Mouse (Mus musculus) layer of hippocampus, adult 18-20 months (tissue): ENCODE data around the gene Eif2a. TPM values are rescaled to one million over a fixed set of nuclear protein-coding genes. Genes with fewer than 3 reads are reported as not detected.

Source experiments
- DNase-seq, 2 experiments: peaks; one replicate each; pipeline ENCODE4 v3.0.0; 2022; ENCODE audit warnings: low spot score in 2 of 2
- long read RNA-seq: library from polyadenylated mRNA; stranded (forward); transcript quantifications from one replicate; pipeline ENCODE4 v2.0.0, GENCODE M21; 2021
- total RNA-seq, 2 experiments: library from RNA; stranded (reverse); gene quantifications; 2 replicates each; pipeline ENCODE4 v1.2.3; 2021

The Eif2a gene
- 10 to 100 TPM; 44.1 to 48.3 TPM for total RNA-seq
- long read RNA-seq, transcript Eif2a-201 (14 exons, 2,299 nt), result major isoform, 25 of 46 reads
- long read RNA-seq, transcript Eif2a-207 (13 exons, 1,945 nt), result minor isoform, 7 of 46 reads
- long read RNA-seq, partial matches to known transcripts, result 6 of 46 reads
- long read RNA-seq, other reads (novel, unspliced or antisense), result 8 of 46 reads

- peak; percentile 99 for DNase-seq
Measured at GRCm38 (mm10) chr3:58525652-58526407, at the start of gene Eif2a, which contains the start of gene Serp1. TSS of gene Eif2a (plus strand) at chr3:58525821. TSS of gene Serp1 (minus strand) at chr3:58525892.

- DNase-seq, result no peak
Measured at GRCm38 (mm10) chr3:58478755-58479455, 46.7 kb upstream of the Eif2a start.

- no peak for DNase-seq
Measured at GRCm38 (mm10) chr3:58485883-58486282, 39.7 kb upstream of the Eif2a start.

- no peak for DNase-seq
Measured at GRCm38 (mm10) chr3:58487121-58487520, 38.5 kb upstream of the Eif2a start.

- no peak for DNase-seq
Measured at GRCm38 (mm10) chr3:58487999-58488775, 37.4 kb upstream of the Eif2a start.

- DNase-seq, result peak; percentile 24 to 59
Measured at GRCm38 (mm10) chr3:58490787-58491186, 34.8 kb upstream of the Eif2a start.

- peak; percentile 7 to 71 for DNase-seq
Measured at GRCm38 (mm10) chr3:58493621-58494020, 32.0 kb upstream of the Eif2a start.

- no peak for DNase-seq
Measured at GRCm38 (mm10) chr3:58501961-58502360, 23.7 kb upstream of the Eif2a start.

- no peak for DNase-seq
Measured at GRCm38 (mm10) chr3:58503720-58504333, 21.8 kb upstream of the Eif2a start.

- no peak for DNase-seq
Measured at GRCm38 (mm10) chr3:58504676-58505075, 20.9 kb upstream of the Eif2a start.

- DNase-seq, result no peak
Measured at GRCm38 (mm10) chr3:58508020-58508750, 17.4 kb upstream of the Eif2a start.

- no peak for DNase-seq
Measured at GRCm38 (mm10) chr3:58511581-58511980, 14.0 kb upstream of the Eif2a start.

- DNase-seq, result no peak
Measured at GRCm38 (mm10) chr3:58512740-58513139, 12.9 kb upstream of the Eif2a start.

GRCm38 (mm10) chr3:58513483-58513882, 12.1 kb upstream of the Eif2a start:
- no peak for DNase-seq

GRCm38 (mm10) chr3:58515947-58516601, 9.5 kb upstream of the Eif2a start:
- DNase-seq, result no peak

- no peak for DNase-seq
Measured at GRCm38 (mm10) chr3:58516602-58516976, 9.0 kb upstream of the Eif2a start.

GRCm38 (mm10) chr3:58517258-58517657, 8.4 kb upstream of the Eif2a start:
- DNase-seq, result no peak

GRCm38 (mm10) chr3:58517800-58518199, 7.8 kb upstream of the Eif2a start:
- no peak for DNase-seq

- DNase-seq, result no peak
Measured at GRCm38 (mm10) chr3:58518962-58519361, 6.7 kb upstream of the Eif2a start.

- no peak for DNase-seq
Measured at GRCm38 (mm10) chr3:58519536-58519935, 6.1 kb upstream of the Eif2a start.
